Mouse (Mus musculus) liver, adult (tissue): ENCODE data around the gene Efs.

Source experiments
- GATA4 ChIP-seq: IDR thresholded peaks from 2 replicates; pipeline ENCODE4 v1.6.1; 2014; ENCODE audit warnings: mild to moderate bottlenecking, low read length; ENCODE audit not compliant: insufficient replicate concordance

The Efs gene

DNA sequence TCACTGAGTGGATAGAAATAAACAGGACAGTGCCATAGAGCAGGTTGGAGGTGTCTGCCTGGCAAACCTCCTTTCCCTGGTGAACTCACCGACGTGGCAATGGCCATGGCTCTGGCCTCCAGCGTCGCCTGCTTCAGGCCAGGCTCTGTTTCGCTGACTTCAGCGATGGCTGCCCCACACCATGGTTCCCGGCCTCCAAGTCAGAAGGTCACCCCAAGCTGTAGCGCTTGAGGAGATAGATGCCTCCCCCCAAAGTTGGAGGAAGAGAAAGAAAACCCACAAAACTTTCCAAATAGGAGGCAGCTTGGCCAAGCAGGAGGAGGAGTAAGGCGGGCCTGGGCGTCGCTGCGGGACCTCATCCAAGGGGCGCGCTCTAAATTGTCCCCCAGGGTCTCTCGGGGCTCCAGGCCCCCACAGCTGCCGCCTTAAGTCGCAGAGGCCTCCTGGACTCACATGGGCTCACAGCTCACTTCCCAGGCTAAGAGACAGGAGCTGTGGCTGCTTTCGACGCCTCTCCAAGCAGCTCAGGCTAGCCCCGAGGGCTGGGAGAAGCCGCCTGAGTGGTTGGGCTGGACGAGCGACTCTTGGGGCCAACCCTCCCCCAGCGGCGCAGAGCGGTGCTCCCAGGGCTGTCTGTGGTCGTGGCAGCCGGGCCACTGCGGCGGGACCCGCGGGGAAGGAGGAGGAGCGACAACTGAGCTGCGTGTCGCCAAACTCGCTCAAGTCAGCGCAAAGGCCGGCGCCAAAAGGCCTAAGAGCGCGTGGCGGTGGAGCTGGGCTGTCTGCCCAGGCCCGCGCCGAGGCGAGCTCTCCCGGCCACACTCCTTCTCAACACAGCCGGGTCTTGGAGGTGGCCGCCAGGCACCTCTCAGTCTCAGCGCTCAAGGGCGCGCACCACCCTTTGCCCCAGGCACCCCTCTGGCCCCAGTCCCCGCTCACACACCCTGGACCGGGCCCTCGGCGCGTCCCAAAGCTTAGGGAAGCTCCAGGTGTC, at the start of gene Efs:
Gene Efs, minus strand, starts transcription at position 778 of the 994 bp plus-strand sequence.
- TF ChIP-seq GATA4 = no peak

GRCm38 (mm10) chr14:54974068-54974791, 48.3 kb upstream of the Efs start:
- TF ChIP-seq GATA4 = no peak

DNA sequence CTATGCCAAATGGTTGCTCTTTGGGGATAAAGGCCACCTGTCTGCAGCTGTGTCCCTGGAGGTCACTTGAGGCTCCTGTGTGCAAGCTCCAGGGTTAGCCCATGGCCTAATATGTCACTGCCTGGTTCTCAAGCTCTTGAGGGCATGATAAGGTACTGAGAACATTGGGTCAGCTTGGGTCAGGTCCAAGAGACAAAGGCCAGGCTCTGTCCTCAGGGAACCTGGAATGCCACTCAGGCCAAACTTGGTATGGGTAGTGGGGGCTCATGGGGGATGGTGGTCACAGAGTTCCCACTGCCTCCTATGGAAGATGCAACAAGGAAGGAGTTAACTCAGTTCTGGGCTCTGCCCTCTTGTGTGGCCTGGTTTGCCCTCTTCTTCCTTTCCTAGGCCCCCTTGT, 42.4 kb upstream of the Efs start:
- no peak for TF ChIP-seq GATA4

GRCm38 (mm10) chr14:54967874-54968273, 41.9 kb upstream of the Efs start:
- TF ChIP-seq GATA4 = no peak

- TF ChIP-seq GATA4 = no peak
These were observed 40.5 kb upstream of the Efs start, which contains the start of gene Myh6 for GRCm38 (mm10) chr14:54966320-54966977. Myh6 (minus strand) TSS chr14:54966927.

GRCm38 (mm10) chr14:54965631-54966030, 39.7 kb upstream of the Efs start:
- no peak for TF ChIP-seq GATA4

DNA sequence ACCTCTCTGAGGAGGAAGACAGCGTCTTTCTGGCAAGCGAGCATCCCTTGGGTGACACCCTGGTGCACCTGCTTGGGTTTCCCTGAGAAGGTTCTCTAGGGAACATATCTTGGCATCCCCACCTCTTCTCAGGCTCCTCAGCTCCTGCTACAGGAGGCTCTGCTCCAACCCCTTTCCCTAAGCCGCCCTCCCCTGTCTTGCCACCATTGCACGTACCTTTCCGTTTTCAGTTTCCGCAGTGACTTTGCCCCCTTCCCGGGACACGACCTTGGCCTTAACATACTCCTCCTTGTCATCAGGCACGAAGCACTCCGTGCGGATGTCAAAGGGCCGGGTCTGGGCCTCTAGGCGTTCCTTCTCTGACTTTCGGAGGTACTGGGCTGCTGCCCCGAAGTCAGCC, 39.1 kb upstream of the Efs start:
- no peak for TF ChIP-seq GATA4

GRCm38 (mm10) chr14:54963727-54964126, 37.8 kb upstream of the Efs start:
- no peak for TF ChIP-seq GATA4

DNA sequence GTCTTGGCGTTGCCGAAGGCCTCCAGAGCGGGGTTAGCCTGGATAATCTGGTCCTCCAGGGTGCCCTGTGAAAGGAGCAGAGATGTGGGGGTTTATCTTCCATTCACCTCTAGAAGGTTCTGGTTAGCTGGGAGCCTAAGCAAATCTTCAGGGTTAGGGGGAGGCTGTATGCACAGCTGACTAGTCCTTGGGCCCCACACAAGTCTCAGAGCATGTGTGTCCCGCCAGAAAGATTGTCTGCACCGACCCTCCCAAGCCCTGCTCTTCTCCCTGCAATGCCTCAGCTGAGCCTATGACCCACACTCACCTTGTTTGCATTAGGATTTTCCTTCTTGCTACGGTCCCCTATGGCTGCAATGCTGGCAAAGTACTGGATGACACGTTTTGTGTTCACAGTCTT, 36.8 kb upstream of the Efs start:
- no peak for TF ChIP-seq GATA4

DNA sequence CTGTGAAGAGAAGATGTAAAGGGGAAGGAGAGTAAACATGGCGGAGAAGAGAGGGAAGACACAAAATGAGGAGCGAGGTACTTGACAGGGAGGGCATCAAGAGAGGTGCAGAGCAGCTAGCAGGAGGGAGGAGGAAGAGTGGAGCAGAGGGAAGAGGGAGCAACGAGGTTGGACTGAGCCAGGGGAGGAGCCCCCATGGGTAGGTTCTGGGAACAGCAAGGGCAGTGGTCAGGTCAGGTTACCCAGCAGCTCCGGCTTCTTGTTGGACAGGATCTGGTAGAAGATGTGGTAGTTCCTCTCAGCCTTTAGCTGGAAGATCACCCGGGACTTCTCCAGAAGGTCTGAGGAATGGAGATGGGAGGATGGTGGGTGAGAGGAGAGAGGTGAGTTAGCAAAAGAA, 35.6 kb upstream of the Efs start:
- TF ChIP-seq GATA4 = no peak

DNA sequence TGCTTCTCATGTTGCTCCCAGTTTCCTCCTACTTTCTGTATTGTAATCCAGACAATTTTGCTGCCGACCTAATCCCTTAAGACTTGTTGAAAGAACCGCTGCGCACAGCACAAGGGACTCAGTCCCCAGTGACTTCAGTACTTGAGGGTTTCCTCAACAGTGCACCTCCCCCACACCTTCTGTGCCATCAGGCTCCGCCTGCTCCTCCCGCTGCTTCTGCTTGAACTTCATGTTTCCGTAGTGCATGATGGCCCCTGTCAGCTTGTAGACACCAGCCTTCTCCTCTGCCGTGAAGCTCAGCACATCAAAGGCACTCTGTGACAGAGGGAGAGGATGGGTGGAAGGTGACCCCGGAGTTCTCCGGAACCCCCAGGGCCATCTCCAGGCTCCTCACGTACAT, 34.8 kb upstream of the Efs start:
- TF ChIP-seq GATA4 = no peak

DNA sequence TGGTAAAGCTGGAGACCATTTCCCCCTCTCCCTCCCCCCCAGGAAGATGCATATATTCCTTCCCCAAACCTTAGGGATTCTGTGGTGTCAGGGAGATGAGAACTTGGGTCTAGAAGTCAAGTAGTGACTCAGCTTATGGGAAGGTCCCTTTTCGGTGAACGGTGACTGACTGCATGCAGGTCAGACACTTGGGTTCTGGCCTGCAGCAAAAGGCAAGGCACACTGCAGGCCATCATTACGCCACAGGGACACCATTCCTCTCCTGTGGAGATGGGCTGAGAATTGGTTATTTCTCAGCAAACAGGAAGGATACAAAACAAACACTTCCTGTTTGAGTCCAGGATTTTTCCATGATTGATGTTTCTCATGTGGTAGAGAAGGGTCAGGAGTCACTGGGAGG, 33.3 kb upstream of the Efs start:
- no peak for TF ChIP-seq GATA4

DNA sequence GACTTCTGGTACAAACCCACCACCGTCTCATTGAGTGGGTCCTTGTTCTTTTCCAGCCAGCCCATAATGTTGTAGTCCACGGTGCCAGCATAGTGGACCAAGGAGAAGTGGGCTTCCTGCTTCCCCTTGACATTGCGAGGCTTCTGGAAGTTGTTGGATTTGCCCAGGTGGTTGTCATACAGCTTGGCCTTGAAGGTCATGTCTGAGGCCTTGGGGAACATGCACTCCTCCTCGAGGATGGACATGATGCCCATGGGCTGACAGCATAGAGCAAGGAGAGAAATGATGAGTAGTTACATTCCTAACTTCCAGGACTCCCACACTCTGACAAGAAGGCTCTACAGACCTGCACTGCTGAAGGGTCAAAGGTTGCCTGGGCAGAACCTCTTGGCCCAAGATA, 32.6 kb upstream of the Efs start:
- TF ChIP-seq GATA4 = no peak

DNA sequence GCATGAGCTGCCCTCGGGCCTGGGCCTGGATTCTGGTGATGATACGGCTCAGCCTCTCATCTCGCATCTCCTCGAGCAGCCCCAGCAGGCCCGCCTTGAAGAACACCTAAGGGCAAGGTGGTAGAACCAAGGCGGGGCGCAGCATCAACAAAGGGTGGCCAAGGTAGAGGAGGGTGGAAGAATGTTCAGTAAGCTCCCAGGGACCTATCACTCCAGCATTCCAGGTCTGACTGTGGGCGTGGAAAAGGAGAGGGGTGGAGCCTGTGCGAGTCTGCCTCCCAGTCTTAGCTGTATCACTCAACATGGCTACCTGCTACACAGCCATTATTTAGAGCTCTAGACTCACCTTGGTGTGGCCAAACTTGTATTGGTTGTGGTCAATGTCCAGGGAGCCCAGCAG, 30.6 kb upstream of the Efs start:
- TF ChIP-seq GATA4 = no peak

DNA sequence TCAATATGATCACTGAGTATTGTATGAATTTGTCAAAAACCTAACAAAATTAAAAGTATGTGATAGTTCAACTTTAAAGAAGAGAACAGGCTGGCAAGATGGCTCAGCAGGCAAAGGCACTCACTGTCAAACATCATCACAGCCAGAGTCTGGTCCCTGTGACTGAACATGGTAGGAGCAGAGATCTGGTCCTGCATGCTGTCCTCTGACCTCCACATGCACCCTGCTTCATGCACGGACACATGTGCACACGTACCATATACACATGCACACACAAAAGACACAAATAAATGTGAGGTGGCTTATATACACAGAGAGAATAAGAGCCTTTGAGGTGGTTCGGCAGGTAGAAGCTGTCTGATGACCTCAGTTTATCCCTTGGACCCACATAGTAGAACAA, 29.6 kb upstream of the Efs start:
- no peak for TF ChIP-seq GATA4

GRCm38 (mm10) chr14:54954474-54954873, 28.5 kb upstream of the Efs start:
- TF ChIP-seq GATA4 = no peak

DNA sequence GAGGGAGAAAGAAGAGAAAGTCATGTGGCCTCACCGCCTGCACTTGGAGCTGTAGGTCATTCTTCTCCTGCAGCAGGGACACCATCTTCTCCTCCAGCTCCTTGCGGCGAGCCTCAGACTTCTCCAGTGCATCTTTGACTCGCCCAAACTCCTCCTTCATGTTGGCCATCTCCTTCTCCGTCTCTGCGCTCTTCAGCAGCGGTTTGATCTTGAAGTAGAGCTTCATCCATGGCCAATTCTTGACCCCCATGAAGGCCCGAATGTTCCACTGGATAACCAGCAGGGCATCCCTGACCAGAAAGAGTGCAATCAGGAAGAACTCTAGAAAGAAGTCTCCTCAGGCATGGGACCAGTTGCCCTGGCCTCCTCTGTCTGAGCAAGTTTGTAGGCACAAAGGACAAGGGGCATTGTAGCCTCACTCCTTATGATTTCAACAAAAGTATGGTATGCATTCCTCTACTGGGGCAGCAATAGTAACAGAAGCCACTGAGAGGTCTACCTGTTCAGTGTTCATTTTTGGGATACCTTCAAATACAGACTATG, 27.8 kb upstream of the Efs start:
- TF ChIP-seq GATA4 = no peak
